Comparison of ENCODE assay signal across 20 mouse cellular contexts in the genomic region with DNA sequence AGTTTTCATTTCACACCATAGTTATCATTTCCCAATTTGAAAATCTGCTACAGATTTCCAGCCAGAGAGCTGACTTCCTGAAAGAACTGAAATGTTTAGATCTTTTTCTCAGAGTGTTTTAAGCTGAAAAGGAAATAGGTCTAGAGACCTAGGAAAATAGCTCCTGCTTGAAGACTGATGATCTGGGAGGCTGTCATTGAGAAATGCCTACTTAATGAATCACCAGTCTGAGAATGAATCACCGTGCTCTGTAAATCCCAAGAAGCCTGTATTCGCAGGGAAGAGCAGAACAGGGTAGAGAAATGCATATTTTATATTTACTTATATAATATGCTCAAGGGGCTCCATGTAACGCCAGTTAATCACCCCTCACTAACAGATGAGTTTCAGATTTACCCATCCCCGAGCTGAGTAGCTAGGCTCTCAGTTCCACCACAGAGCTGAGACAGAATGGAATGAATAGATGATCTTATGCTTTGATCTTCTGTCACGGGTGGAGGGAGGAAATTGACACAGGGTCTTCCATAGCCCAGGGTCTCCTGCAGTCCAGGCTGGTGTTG. TPM values are rescaled to one million over a fixed set of nuclear protein-coding genes. Genes with fewer than 3 reads are reported as not detected.
DNase-seq lines count a peak whose midpoint lies in the region; ATAC-seq lines count a peak whose summit lies in the region.
"Had no signal": no experiment of that assay in that cellular context is flagged by ENCODE, and none has a peak within 500 bp of the region (broad histone marks: within the 10 kb centered on the region; RNA-seq: fewer than 3 reads in every experiment).

No protein-coding gene starts in this region.

- 0 out of 2 replicates have a peak, but pooled peaks cover 6% of the 10 kb centered on the region for H3K4me1 ChIP-seq in limb, embryonic 15.5 days
- H3K4me1 ChIP-seq in limb, embryonic 10.5 days: 0 out of 2 replicates have a peak, but pooled peaks cover 2% of the 10 kb centered on the region

- peak; percentile 16 for DNase-seq in embryo, embryonic 10 days (ENCODE audit: low spot score)
- DNase-seq in embryo, embryonic 11 days: no peak
- no peak for DNase-seq in limb, embryonic 10.5 days (ENCODE audit: low spot score)
- peak; percentile 75 for DNase-seq in NIH3T3 (ENCODE audit: low read depth)
- no peak for DNase-seq in frontal cortex, postnatal 36 days (ENCODE audit: low spot score in 2 of 2)
- DNase-seq in left cerebral cortex, adult 11 months (ENCODE audit: low spot score): no peak
- DNase-seq: cerebellum, adult 8-10 months; gastrocnemius, postnatal 25 days; kidney, adult 8-10 months; kidney, postnatal 36 days; layer of hippocampus, postnatal 36 days; spleen, adult 18-20 months; thymus, adult 18-20 months had no signal

- no peak overlapping the region for H3K4me2 ChIP-seq in limb, embryonic 15.5 days
- H3K4me2 ChIP-seq: liver, embryonic 11.5 days; lung, embryonic 15.5 days had no signal

- ATAC-seq in limb, embryonic 15.5 days (ENCODE audit: insufficient number of reproducible peaks, low FRiP score, low TSS enrichment, low read depth): no peak
- ATAC-seq: inflammation-experienced regulatory T-cells, adult 6 months; midbrain, embryonic 16.5 days had no signal

- H3K27me3 ChIP-seq in limb, embryonic 15.5 days: no peaks in the 10 kb centered on the region
- no peaks in the 10 kb centered on the region for H3K27me3 ChIP-seq in limb, embryonic 10.5 days (ENCODE audit: low read depth, poor library complexity, severe bottlenecking)
- H3K27me3 ChIP-seq: lung, embryonic 15.5 days had no signal

- H3K27ac ChIP-seq in limb, embryonic 15.5 days: peak overlapping the region; percentile 57; the same call in 1 of the 2 replicates
- H3K27ac ChIP-seq in limb, embryonic 10.5 days: no peak overlapping the region
- H3K27ac ChIP-seq in macrophage: peak overlapping the region; percentile 33; the same call in 1 of the 2 replicates
- H3K27ac ChIP-seq: lung, embryonic 15.5 days had no signal

- 22% methylated on average over 5 of the region's 5 CpGs for WGBS in limb, embryonic 15.5 days
- WGBS in limb, embryonic 10.5 days: 49% methylated on average over 5 of the region's 5 CpGs
- 51% methylated on average over 5 of the region's 5 CpGs for WGBS in macrophage (ENCODE audit: missing documents)

- no peak overlapping the region for H3K4me3 ChIP-seq in limb, embryonic 15.5 days
- no peak overlapping the region for H3K4me3 ChIP-seq in limb, embryonic 10.5 days
- no peak overlapping the region for H3K4me3 ChIP-seq in macrophage (ENCODE audit: inconsistent target)
- H3K4me3 ChIP-seq: lung, embryonic 15.5 days; megakaryocyte, embryonic 14.5 days had no signal

- H3K36me3 ChIP-seq in limb, embryonic 15.5 days: no peaks in the 10 kb centered on the region
- H3K36me3 ChIP-seq in limb, embryonic 10.5 days: no peaks in the 10 kb centered on the region
- H3K36me3 ChIP-seq in macrophage (ENCODE audit: inconsistent target): no peaks in the 10 kb centered on the region
- H3K36me3 ChIP-seq: lung, embryonic 15.5 days had no signal

- no peaks in the 10 kb centered on the region for H3K79me2 ChIP-seq in macrophage (ENCODE audit: inconsistent target)

- no peaks in the 10 kb centered on the region for H3K9me3 ChIP-seq in limb, embryonic 15.5 days
- no peaks in the 10 kb centered on the region for H3K9me3 ChIP-seq in limb, embryonic 10.5 days (replicated peaks)
- H3K9me3 ChIP-seq: lung, embryonic 15.5 days; megakaryocyte, embryonic 14.5 days had no signal

- no peak overlapping the region for H3K9ac ChIP-seq in limb, embryonic 15.5 days
- H3K9ac ChIP-seq: lung, embryonic 15.5 days had no signal

RNA-seq across cellular contexts. Expression of gene Slc44a1, which starts 30.6 kb away (rescaled TPM):
- polyA plus RNA-seq in limb, embryonic 15.5 days (2015; fragmentation: Nextera tagmentation; extraction: Ambion mirVana): 27.0 and 36.9 TPM in 2 replicates
- 10.7 and 18.3 TPM in 2 replicates for polyA plus RNA-seq in limb, embryonic 10.5 days (2016; fragmentation: Nextera tagmentation; extraction: Ambion mirVana)
- total RNA-seq in macrophage (2018; cell fraction: chromatin; rRNA removed): 100 to 1,000 TPM in 8 of 26 experiments, 10 to 100 TPM in 18; 15.3 to 654 (median 28.1) TPM
- 100 to 1,000 TPM in 2 of 26 experiments, 10 to 100 TPM in 24; 22.7 to 193 (median 36.7) TPM for total RNA-seq in macrophage (2018; cell fraction: cytosol; rRNA removed)
- total RNA-seq in macrophage (2018; cell fraction: nucleus; rRNA removed): 100 to 1,000 TPM in 8 of 26 experiments, 10 to 100 TPM in 18; 24.3 to 545 (median 43.8) TPM
- polyA plus RNA-seq in macrophage (2018): 32.2 to 42.5 TPM (median 33.2 TPM) in 3 replicates

Comparison
In these comparisons a context has a peak if more than half of its experiments do, and no peak if none do; other contexts are left out.
1. DNase-seq: peak in embryo, embryonic 10 days (single experiment) and NIH3T3 (single experiment); none in embryo, embryonic 11 days (single experiment), limb, embryonic 10.5 days (single experiment), frontal cortex, postnatal 36 days (0 of 2) and left cerebral cortex, adult 11 months (single experiment).